Mouse (Mus musculus): ENCODE measurements around the gene Fbxw2. TPM values are rescaled to one million over a fixed set of nuclear protein-coding genes. Genes with fewer than 3 reads are reported as not detected.

The Fbxw2 gene
- total and polyA plus RNA-seq, 3 experiments = 36.7 to 67.8 (median 61.2) TPM

- TF ChIP-seq POLR2AphosphoS2 (IDR thresholded peaks at IDR 0.05; ENCODE audit: low read depth, low read length) (no peak), CHD2 (IDR thresholded peaks at IDR 0.05; ENCODE audit: low read length) (no peak), ZC3H11A (IDR thresholded peaks at IDR 0.05; ENCODE audit: low read depth, low read length) (no peak), ELF1 (IDR thresholded peaks at IDR 0.05; ENCODE audit: low read depth, low read length) (peak; percentile 89), MAZ (IDR thresholded peaks at IDR 0.05; ENCODE audit: low read depth, low read length) (no peak), RAD21 (IDR thresholded peaks at IDR 0.05; ENCODE audit: low read depth, low read length) (no peak), POLR2A (IDR thresholded peaks at IDR 0.05; ENCODE audit: low read depth, low read length) (peak; percentile 67)
Observed at GRCm38 (mm10) chr2:34790282-34790681, 35.8 kb downstream of the Fbxw2 start (continued).

- H3K79me2 ChIP-seq (replicated peaks; ENCODE audit: control insufficient read depth, extremely low read depth, insufficient read depth, poor library complexity, severe bottlenecking) = peaks cover 2% of the 10 kb centered on the region; the same call in 1 of the 2 replicates
- dilution Hi-C loops (cut with MboI; ENCODE audit: extremely low pct_ligation_motif_present, extremely low pct_unique_long_range_greater_than_20kb, low sequenced_read_pairs) = no loop called here
- H3K9me3 ChIP-seq (replicated peaks; ENCODE audit: low read length) = peaks cover 6% of the 10 kb centered on the region
- DNase-seq (ENCODE audit: extremely low read depth) = no peak
- TF ChIP-seq CTCF (conservative IDR thresholded peaks at IDR 0.05 in 1 of 2, IDR thresholded peaks at IDR 0.05 in 1 of 2; ENCODE audit: low read depth in 2 of 2, low read length in 2 of 2) (peak; percentile 64 to 74), POLR2AphosphoS2 (IDR thresholded peaks at IDR 0.05; ENCODE audit: low read depth, low read length) (no peak), HCFC1 (IDR thresholded peaks at IDR 0.05; ENCODE audit: low read depth, low read length) (no peak), MAFK (IDR thresholded peaks at IDR 0.05; ENCODE audit: insufficient replicate concordance, low read length) (no peak), JUN (IDR thresholded peaks at IDR 0.05; ENCODE audit: insufficient read depth, low read depth, low read length) (no peak), ZKSCAN1 (IDR thresholded peaks at IDR 0.05; ENCODE audit: borderline replicate concordance, low read depth, low read length) (no peak)
- peaks cover 62 to 88% of the 10 kb centered on the region in 2 experiments for H3K36me3 ChIP-seq (replicated peaks in 1 of 2; ENCODE audit: control insufficient read depth in 1 of 2, insufficient read depth in 1 of 2, low read length in 1 of 2)
- peaks cover 0 to 14% of the 10 kb centered on the region in 2 experiments; a peak in 2 of 4 replicates for H3K4me1 ChIP-seq (ENCODE audit: control insufficient read depth in 1 of 2, insufficient read depth in 2 of 2)
- H3K4me3 ChIP-seq (replicated peaks in 1 of 3; ENCODE audit: low read depth in 2 of 3, low read length in 2 of 3, poor library complexity in 1 of 3) = no peak overlapping the region
- in situ Hi-C loops (cut with MboI; ENCODE audit: low pct_ligation_motif_present, low pct_unique_long_range_greater_than_20kb, low sequenced_read_pairs) = loop anchor here (25.0 kb wide), 1 partner anchor 328 kb away; the partner anchor contains the start of genes AI182371 and Cntrl
- no peaks in the 10 kb centered on the region for H3K27me3 ChIP-seq (replicated peaks)
- no peak overlapping the region for H3K27ac ChIP-seq (ENCODE audit: insufficient read depth, low read depth)
- H3K4me2 ChIP-seq (ENCODE audit: insufficient read depth, low read depth, poor library complexity, severe bottlenecking) = no peak overlapping the region
- no peak overlapping the region for H3K9ac ChIP-seq (ENCODE audit: insufficient read depth, low read depth)
Observed at GRCm38 (mm10) chr2:34784085-34784484, 42.0 kb downstream of the Fbxw2 start.

- no peak for DNase-seq (ENCODE audit: extremely low read depth)
- H3K79me2 ChIP-seq (replicated peaks; ENCODE audit: control insufficient read depth, extremely low read depth, insufficient read depth, poor library complexity, severe bottlenecking) = peaks cover 4% of the 10 kb centered on the region; the same call in 1 of the 2 replicates
- no peak for TF ChIP-seq MAZ (IDR thresholded peaks at IDR 0.05; ENCODE audit: low read depth, low read length)
- TF ChIP-seq POLR2AphosphoS2 (IDR thresholded peaks at IDR 0.05; ENCODE audit: low read depth, low read length) = no peak
- TF ChIP-seq E2F4 (IDR thresholded peaks at IDR 0.05; ENCODE audit: insufficient replicate concordance, low read depth, low read length) = no peak
- no peak for TF ChIP-seq MAX (IDR thresholded peaks at IDR 0.05; ENCODE audit: low read length)
- TF ChIP-seq KAT2A (IDR thresholded peaks at IDR 0.05; ENCODE audit: insufficient replicate concordance, low read length) = no peak
- TF ChIP-seq UBTF (IDR thresholded peaks at IDR 0.05; ENCODE audit: low read depth, low read length) = no peak
- no peak for TF ChIP-seq ZMIZ1 (IDR thresholded peaks at IDR 0.05; ENCODE audit: low read depth, low read length)
- no peak for TF ChIP-seq IRF4 (IDR thresholded peaks at IDR 0.05; ENCODE audit: low read depth, low read length)
- no peak for TF ChIP-seq NRF1 (IDR thresholded peaks at IDR 0.05; ENCODE audit: low read depth, low read length)
- TF ChIP-seq TBP (conservative IDR thresholded peaks at IDR 0.05; ENCODE audit: low read depth, low read length) = no peak
- no peak for TF ChIP-seq ELF1 (IDR thresholded peaks at IDR 0.05; ENCODE audit: low read depth, low read length)
- TF ChIP-seq MAFK (IDR thresholded peaks at IDR 0.05; ENCODE audit: insufficient replicate concordance, low read length) = no peak
- TF ChIP-seq RCOR1 (conservative IDR thresholded peaks at IDR 0.05; ENCODE audit: low read depth, low read length) = no peak
- TF ChIP-seq MEF2A (IDR thresholded peaks at IDR 0.05; ENCODE audit: borderline replicate concordance, low read depth, low read length) = no peak
- TF ChIP-seq CHD2 (IDR thresholded peaks at IDR 0.05; ENCODE audit: low read length) = no peak
- peaks cover 0 to 16% of the 10 kb centered on the region in 2 experiments; a peak in 2 of 4 replicates for H3K4me1 ChIP-seq (ENCODE audit: control insufficient read depth in 1 of 2, insufficient read depth in 2 of 2)
- no peak overlapping the region for H3K27ac ChIP-seq (ENCODE audit: insufficient read depth, low read depth)
- peaks cover 61 to 88% of the 10 kb centered on the region in 2 experiments for H3K36me3 ChIP-seq (replicated peaks in 1 of 2; ENCODE audit: control insufficient read depth in 1 of 2, insufficient read depth in 1 of 2, low read length in 1 of 2)
- H3K9me3 ChIP-seq (replicated peaks; ENCODE audit: low read length) = peaks cover 6% of the 10 kb centered on the region
- no peak overlapping the region for H3K9ac ChIP-seq (ENCODE audit: insufficient read depth, low read depth)
- in situ Hi-C loops (cut with MboI; ENCODE audit: low pct_ligation_motif_present, low pct_unique_long_range_greater_than_20kb, low sequenced_read_pairs) (loop anchor here (25.0 kb wide), 1 partner anchor 329 kb away; the partner anchor contains the start of genes AI182371 and Cntrl), dilution Hi-C loops (cut with MboI; ENCODE audit: extremely low pct_ligation_motif_present, extremely low pct_unique_long_range_greater_than_20kb, low sequenced_read_pairs) (no loop called here)
- no peak overlapping the region for H3K4me3 ChIP-seq (replicated peaks in 1 of 3; ENCODE audit: low read depth in 2 of 3, low read length in 2 of 3, poor library complexity in 1 of 3)
- no peak overlapping the region for H3K4me2 ChIP-seq (ENCODE audit: insufficient read depth, low read depth, poor library complexity, severe bottlenecking)
- H3K27me3 ChIP-seq (replicated peaks) = no peaks in the 10 kb centered on the region
Observed at GRCm38 (mm10) chr2:34783064-34784020, 42.8 kb downstream of the Fbxw2 start.
